Mouse (Mus musculus) midbrain, embryonic 14.5 days (tissue): ENCODE measurements at regions not wholly inside any gene's neighbourhood (a gene's known extent, or its start where the extent isn't known, plus 50 kb on each side); places are given as distances from the start of the nearest gene placed in this dataset.

ENCODE experiments used
- ATAC-seq: fragments of 200-750 bp; cut with Nextera tagmentation; 2 replicates; pipeline ENCODE4 v1.8.0; 2017; ENCODE audit warnings: moderate number of reproducible peaks, moderate library complexity; ENCODE audit not compliant: low FRiP score, low TSS enrichment
- DNase-seq: peaks from one replicate; pipeline ENCODE4 v3.0.0-alpha.2; 2015
- H3K27ac ChIP-seq: fragments of 300-500 bp; sonication (generic); replicated peaks from 2 replicates; pipeline ENCODE4 v1.5.1; 2014; ENCODE audit warnings: mild to moderate bottlenecking, low read depth, low read length, moderate library complexity
- H3K27me3 ChIP-seq: fragments of 300-500 bp; sonication (generic); 2 replicates; pipeline ENCODE4 v1.6.1; 2014; ENCODE audit warnings: low read length, control low read depth, mixed read lengths; ENCODE audit not compliant: control insufficient read depth, insufficient read depth
- H3K36me3 ChIP-seq: fragments of 300-500 bp; sonication (generic); 2 replicates; pipeline ENCODE4 v1.6.1; 2014; ENCODE audit warnings: low read length, control low read depth; ENCODE audit not compliant: control insufficient read depth, insufficient read depth
- H3K4me1 ChIP-seq: fragments of 300-500 bp; sonication (generic); 2 replicates; pipeline ENCODE4 v1.6.1; 2014; ENCODE audit warnings: mild to moderate bottlenecking, antibody characterized with exemption, low read length, control low read depth; ENCODE audit not compliant: control insufficient read depth, insufficient read depth
- H3K4me2 ChIP-seq: fragments of 300-500 bp; sonication (generic); 2 replicates; pipeline ENCODE4 v1.6.1; 2014; ENCODE audit warnings: mild to moderate bottlenecking, low read length, moderate library complexity
- H3K4me3 ChIP-seq: fragments of 300-500 bp; sonication (generic); replicated peaks from 2 replicates; pipeline ENCODE4 v1.5.1; 2014; ENCODE audit warnings: low read depth, low read length
- H3K9ac ChIP-seq: fragments of 300-500 bp; sonication (generic); replicated peaks from 2 replicates; pipeline ENCODE4 v1.6.1; 2014; ENCODE audit warnings: mild to moderate bottlenecking, low read length, moderate library complexity
- H3K9me3 ChIP-seq: fragments of 300-500 bp; sonication (generic); 2 replicates; pipeline ENCODE4 v1.6.1; 2016; ENCODE audit warnings: low read length, control low read depth, mixed read lengths; ENCODE audit not compliant: control insufficient read depth

- H3K9ac ChIP-seq = no peak overlapping the region
- H3K9me3 ChIP-seq = no peaks in the 10 kb centered on the region
- H3K27ac ChIP-seq = no peak overlapping the region
- H3K4me3 ChIP-seq = no peak overlapping the region
- DNase-seq (peak; percentile 8), ATAC-seq (no peak)
- H3K36me3 ChIP-seq = no peaks in the 10 kb centered on the region
- H3K27me3 ChIP-seq = no peaks in the 10 kb centered on the region
- no peak overlapping the region for H3K4me2 ChIP-seq
- H3K4me1 ChIP-seq = no peaks in the 10 kb centered on the region
Observed at GRCm38 (mm10) chr6:20290496-20290895, 924.8 kb upstream of the Kcnd2 start.
